Mouse (Mus musculus): ENCODE results near the gene Klk12. TPM values are rescaled to one million over a fixed set of nuclear protein-coding genes. Genes with fewer than 3 reads are reported as not detected.
A peak's percentile ranks its signal among the peaks of the same experiment; 100 is the strongest.

Klk12 gene
- polyA plus RNA-seq (2015; fragmentation: Nextera tagmentation; extraction: Ambion mirVana) = not detected in 2 replicates

DNA sequence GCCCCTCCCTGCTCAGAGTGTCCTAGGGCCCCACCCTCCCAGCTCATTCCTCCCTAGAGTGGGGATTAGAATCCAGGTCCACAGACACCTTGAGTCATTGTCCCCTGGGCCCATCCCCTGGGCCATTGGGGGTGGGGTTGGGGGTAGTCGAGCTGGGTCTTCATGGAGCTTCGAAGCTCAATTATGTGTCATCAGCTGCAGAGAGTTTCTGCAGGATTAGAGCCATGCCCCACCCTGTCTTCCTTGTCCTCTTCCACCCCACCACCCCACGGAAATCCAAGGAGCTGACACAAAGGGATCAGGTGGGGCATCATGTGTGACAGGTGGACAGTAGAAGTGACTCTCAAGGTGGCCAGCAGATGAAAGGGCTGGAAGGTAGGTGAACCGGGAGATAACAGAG lies at the start of gene Klk12:
Klk12 (plus strand) TSS at position 301 of the 400 bp plus-strand sequence.
- H3K4me3 ChIP-seq (ENCODE audit: low read depth, low read length) = no peak within 1 kb of the TSS
- ATAC-seq = no peak
- no peaks in the 10 kb centered on the region for H3K4me1 ChIP-seq (ENCODE audit: insufficient read depth, low read depth, low read length)
- no peaks in the 10 kb centered on the region for H3K36me3 ChIP-seq (ENCODE audit: insufficient read depth, low read length)
- no peaks in the 10 kb centered on the region for H3K9me3 ChIP-seq (ENCODE audit: low read length)
- no peak for DNase-seq (ENCODE audit: low spot score)
- H3K27me3 ChIP-seq (replicated peaks; ENCODE audit: insufficient read depth, low read length) = no peaks in the 10 kb centered on the region
- H3K27ac ChIP-seq (ENCODE audit: low read length) = no peak within 1 kb of the TSS
- H3K4me2 ChIP-seq (replicated peaks; ENCODE audit: low read depth, low read length) = no peak within 1 kb of the TSS
- WGBS = 70% methylated on average over 4 of the region's 4 CpGs
- no peak within 1 kb of the TSS for H3K9ac ChIP-seq (replicated peaks; ENCODE audit: low read depth)
- TF ChIP-seq CTCF (IDR thresholded peaks at IDR 0.05) (no peak), EP300 (IDR thresholded peaks at IDR 0.05) (no peak)

- Histone ChIP-seq H3K4me3 (ENCODE audit: low read depth, low read length) (no peak overlapping the region), H3K27ac (ENCODE audit: low read length) (peak overlapping the region; percentile 51), H3K4me2 (replicated peaks; ENCODE audit: low read depth, low read length) (no peak overlapping the region), H3K9ac (replicated peaks; ENCODE audit: low read depth) (no peak overlapping the region), H3K36me3 (ENCODE audit: insufficient read depth, low read length) (no peaks in the 10 kb centered on the region), H3K9me3 (ENCODE audit: low read length) (no peaks in the 10 kb centered on the region), H3K4me1 (ENCODE audit: insufficient read depth, low read depth, low read length) (no peaks in the 10 kb centered on the region), H3K27me3 (replicated peaks; ENCODE audit: insufficient read depth, low read length) (no peaks in the 10 kb centered on the region)
- DNase-seq (ENCODE audit: low spot score) (peak; percentile 79), ATAC-seq (peak; percentile 74)
- TF ChIP-seq EP300 (IDR thresholded peaks at IDR 0.05) = peak; percentile 58
- TF ChIP-seq CTCF (IDR thresholded peaks at IDR 0.05) = no peak
- WGBS = 25% methylated on average over 1 of the region's 1 CpGs
Measured at GRCm38 (mm10) chr7:43747788-43748187, 20.9 kb upstream of the Klk12 start.

GRCm38 (mm10) chr7:43752806-43753205 lies 15.9 kb upstream of the Klk12 start:
- H3K27me3 ChIP-seq (replicated peaks; ENCODE audit: insufficient read depth, low read length) = no peaks in the 10 kb centered on the region
- no peak overlapping the region for H3K27ac ChIP-seq (ENCODE audit: low read length)
- DNase-seq (ENCODE audit: low spot score) (no peak), ATAC-seq (no peak)
- no peaks in the 10 kb centered on the region for H3K36me3 ChIP-seq (ENCODE audit: insufficient read depth, low read length)
- WGBS = 51% methylated on average over 2 of the region's 2 CpGs
- TF ChIP-seq CTCF (IDR thresholded peaks at IDR 0.05) (no peak), EP300 (IDR thresholded peaks at IDR 0.05) (no peak)
- H3K4me3 ChIP-seq (ENCODE audit: low read depth, low read length) = no peak overlapping the region
- H3K9me3 ChIP-seq (ENCODE audit: low read length) = no peaks in the 10 kb centered on the region
- no peak overlapping the region for H3K9ac ChIP-seq (replicated peaks; ENCODE audit: low read depth)
- H3K4me2 ChIP-seq (replicated peaks; ENCODE audit: low read depth, low read length) = no peak overlapping the region
- no peaks in the 10 kb centered on the region for H3K4me1 ChIP-seq (ENCODE audit: insufficient read depth, low read depth, low read length)

DNA sequence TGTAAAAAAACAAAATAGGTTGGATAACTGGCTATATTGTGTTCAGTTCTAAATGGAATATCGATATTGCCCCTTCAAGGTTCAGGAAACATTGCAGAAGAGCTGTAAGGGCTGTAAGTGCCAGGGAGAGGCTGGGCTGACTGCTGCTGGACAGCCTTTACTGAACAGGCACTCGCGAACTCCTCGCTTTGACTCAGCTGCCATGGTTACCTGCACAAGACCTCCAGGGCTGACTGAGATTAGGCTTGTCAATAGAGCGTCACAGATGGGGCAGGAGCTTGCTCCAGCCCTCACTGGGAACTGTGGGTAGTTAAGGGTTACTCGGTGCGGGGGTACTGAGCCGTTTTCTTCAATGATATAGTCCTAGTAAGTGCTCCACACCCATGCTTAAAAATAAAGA lies 2.2 kb upstream of the Klk12 start:
- no peak overlapping the region for H3K4me2 ChIP-seq (replicated peaks; ENCODE audit: low read depth, low read length)
- DNase-seq (ENCODE audit: low spot score) (no peak), ATAC-seq (no peak)
- WGBS = 31% methylated on average over 8 of the region's 8 CpGs
- H3K4me3 ChIP-seq (ENCODE audit: low read depth, low read length) = no peak overlapping the region
- no peaks in the 10 kb centered on the region for H3K36me3 ChIP-seq (ENCODE audit: insufficient read depth, low read length)
- no peaks in the 10 kb centered on the region for H3K27me3 ChIP-seq (replicated peaks; ENCODE audit: insufficient read depth, low read length)
- no peak overlapping the region for H3K27ac ChIP-seq (ENCODE audit: low read length)
- H3K4me1 ChIP-seq (ENCODE audit: insufficient read depth, low read depth, low read length) = no peaks in the 10 kb centered on the region
- H3K9ac ChIP-seq (replicated peaks; ENCODE audit: low read depth) = no peak overlapping the region
- TF ChIP-seq CTCF (IDR thresholded peaks at IDR 0.05) (no peak), EP300 (IDR thresholded peaks at IDR 0.05) (no peak)
- H3K9me3 ChIP-seq (ENCODE audit: low read length) = no peaks in the 10 kb centered on the region

DNA sequence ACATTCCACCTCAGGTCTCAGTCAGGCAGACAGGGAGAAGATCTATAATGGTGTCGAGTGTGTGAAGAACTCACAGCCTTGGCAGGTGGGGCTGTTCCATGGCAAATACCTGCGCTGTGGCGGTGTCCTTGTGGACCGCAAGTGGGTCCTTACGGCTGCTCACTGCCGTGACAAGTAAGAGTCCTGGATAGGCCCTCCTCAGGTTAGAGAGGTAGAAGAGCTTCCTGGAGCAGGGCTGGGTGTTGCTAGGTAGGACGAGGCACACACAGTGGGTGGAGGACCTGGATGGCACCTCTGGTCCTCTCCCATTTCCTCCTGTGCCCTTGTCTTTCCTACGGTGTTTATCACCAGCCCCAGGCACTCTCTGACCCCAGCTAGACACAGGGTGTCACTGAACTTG lies 939 bp downstream of the Klk12 start:
- no peak for TF ChIP-seq CTCF (IDR thresholded peaks at IDR 0.05)
- no peak for TF ChIP-seq EP300 (IDR thresholded peaks at IDR 0.05)
- H3K27ac ChIP-seq (ENCODE audit: low read length) = no peak overlapping the region
- no peak overlapping the region for H3K9ac ChIP-seq (replicated peaks; ENCODE audit: low read depth)
- DNase-seq (ENCODE audit: low spot score) (no peak), ATAC-seq (no peak)
- 78% methylated on average over 8 of the region's 8 CpGs for WGBS
- H3K4me3 ChIP-seq (ENCODE audit: low read depth, low read length) = no peak overlapping the region
- no peaks in the 10 kb centered on the region for H3K9me3 ChIP-seq (ENCODE audit: low read length)
- no peaks in the 10 kb centered on the region for H3K4me1 ChIP-seq (ENCODE audit: insufficient read depth, low read depth, low read length)
- no peaks in the 10 kb centered on the region for H3K27me3 ChIP-seq (replicated peaks; ENCODE audit: insufficient read depth, low read length)
- no peak overlapping the region for H3K4me2 ChIP-seq (replicated peaks; ENCODE audit: low read depth, low read length)
- no peaks in the 10 kb centered on the region for H3K36me3 ChIP-seq (ENCODE audit: insufficient read depth, low read length)

- no peak for DNase-seq (ENCODE audit: low spot score)
- WGBS = 93% methylated on average over 10 of the region's 10 CpGs
Measured at GRCm38 (mm10) chr7:43770701-43771100, 2.0 kb downstream of the Klk12 start.

DNA sequence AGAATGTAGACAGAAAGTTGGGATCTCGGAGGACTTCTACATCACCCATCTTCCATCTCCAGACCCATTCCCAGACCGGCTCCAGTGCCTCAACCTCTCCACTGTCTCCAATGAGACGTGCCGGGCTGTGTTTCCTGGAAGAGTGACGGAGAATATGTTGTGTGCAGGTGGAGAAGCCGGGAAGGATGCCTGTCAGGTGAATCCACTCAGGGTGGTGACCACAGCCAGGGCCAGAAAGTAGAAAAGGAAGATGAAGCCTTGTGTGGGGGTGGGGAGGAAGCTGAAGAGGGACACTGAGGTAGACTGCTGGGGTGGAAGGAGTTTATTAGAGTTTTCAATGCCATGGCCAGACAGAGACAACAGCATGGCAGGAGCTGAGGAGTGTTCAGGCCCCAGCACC lies 3.2 kb downstream of the Klk12 start:
- WGBS = 88% methylated on average over 6 of the region's 6 CpGs
- Histone ChIP-seq H3K27me3 (replicated peaks; ENCODE audit: insufficient read depth, low read length) (no peaks in the 10 kb centered on the region), H3K36me3 (ENCODE audit: insufficient read depth, low read length) (no peaks in the 10 kb centered on the region), H3K4me2 (replicated peaks; ENCODE audit: low read depth, low read length) (no peak overlapping the region), H3K9ac (replicated peaks; ENCODE audit: low read depth) (no peak overlapping the region), H3K27ac (ENCODE audit: low read length) (no peak overlapping the region), H3K4me1 (ENCODE audit: insufficient read depth, low read depth, low read length) (no peaks in the 10 kb centered on the region), H3K4me3 (ENCODE audit: low read depth, low read length) (no peak overlapping the region), H3K9me3 (ENCODE audit: low read length) (no peaks in the 10 kb centered on the region)
- no peak for DNase-seq (ENCODE audit: low spot score)
- no peak for ATAC-seq
- no peak for TF ChIP-seq EP300 (IDR thresholded peaks at IDR 0.05)
- no peak for TF ChIP-seq CTCF (IDR thresholded peaks at IDR 0.05)

More at GRCm38 (mm10) chr7:43770701-43771100, 2.0 kb downstream of the Klk12 start:
- Histone ChIP-seq H3K9me3 (ENCODE audit: low read length) (no peaks in the 10 kb centered on the region), H3K27ac (ENCODE audit: low read length) (no peak overlapping the region), H3K9ac (replicated peaks; ENCODE audit: low read depth) (no peak overlapping the region), H3K36me3 (ENCODE audit: insufficient read depth, low read length) (no peaks in the 10 kb centered on the region), H3K4me1 (ENCODE audit: insufficient read depth, low read depth, low read length) (no peaks in the 10 kb centered on the region), H3K27me3 (replicated peaks; ENCODE audit: insufficient read depth, low read length) (no peaks in the 10 kb centered on the region), H3K4me2 (replicated peaks; ENCODE audit: low read depth, low read length) (no peak overlapping the region), H3K4me3 (ENCODE audit: low read depth, low read length) (no peak overlapping the region)
- no peak for ATAC-seq
- TF ChIP-seq CTCF (IDR thresholded peaks at IDR 0.05) (no peak), EP300 (IDR thresholded peaks at IDR 0.05) (no peak)
